Mouse (Mus musculus) limb, embryonic 12.5 days (tissue): ENCODE results near the gene Cc2d2a. TPM values are rescaled to one million over a fixed set of nuclear protein-coding genes. Genes with fewer than 3 reads are reported as not detected.

Source experiments
- ATAC-seq: fragments of 200-750 bp; cut with Nextera tagmentation; 2 replicates; pipeline ENCODE4 v1.8.0; 2017; ENCODE audit warnings: low read depth, moderate TSS enrichment; ENCODE audit not compliant: insufficient number of reproducible peaks, insufficient read depth, low FRiP score, low TSS enrichment
- H3K27ac ChIP-seq: fragments of 300-500 bp; sonication (generic); 2 replicates; pipeline ENCODE4 v1.5.1; 2016; ENCODE audit warnings: mild to moderate bottlenecking, moderate library complexity
- H3K27me3 ChIP-seq: fragments of 300-500 bp; sonication (generic); 2 replicates; pipeline ENCODE4 v1.6.1; 2016; ENCODE audit warnings: mild to moderate bottlenecking, moderate library complexity
- H3K36me3 ChIP-seq: fragments of 300-500 bp; sonication (generic); 2 replicates; pipeline ENCODE4 v1.6.1; 2016; ENCODE audit warnings: mild to moderate bottlenecking, moderate library complexity
- H3K4me1 ChIP-seq: fragments of 300-500 bp; sonication (generic); replicated peaks from 2 replicates; pipeline ENCODE4 v1.6.1; 2016
- H3K4me2 ChIP-seq: fragments of 300-500 bp; sonication (generic); 2 replicates; pipeline ENCODE4 v1.6.1; 2016; ENCODE audit warnings: mild to moderate bottlenecking, moderate library complexity
- H3K4me3 ChIP-seq: fragments of 300-500 bp; sonication (generic); replicated peaks from 2 replicates; pipeline ENCODE4 v1.5.1; 2016; ENCODE audit warnings: mild to moderate bottlenecking
- H3K9ac ChIP-seq: fragments of 300-500 bp; sonication (generic); replicated peaks from 2 replicates; pipeline ENCODE4 v1.6.1; 2016; ENCODE audit warnings: mild to moderate bottlenecking, moderate library complexity
- H3K9me3 ChIP-seq: fragments of 300-500 bp; sonication (generic); 2 replicates; pipeline ENCODE4 v1.6.1; 2016; ENCODE audit warnings: mild to moderate bottlenecking, moderate library complexity
- WGBS: fragments of 180-500 bp; shearing (Covaris S2); methylation state at CpG from one replicate; pipeline ENCODE4 v1.1.7; 2016; 5-methylcytosine and 5-hydroxymethylcytosine counted together
- polyA plus RNA-seq: library from polyadenylated mRNA; unstranded; fragments of >200 nt; fragmentation: Nextera tagmentation; extraction: Ambion mirVana; gene quantifications from 2 replicates; pipeline ENCODE4 v1.2.1, GENCODE M21; 2016

Gene Cc2d2a
- polyA plus RNA-seq, 1 experiment from 2014 or later: 12.3 TPM

DNA sequence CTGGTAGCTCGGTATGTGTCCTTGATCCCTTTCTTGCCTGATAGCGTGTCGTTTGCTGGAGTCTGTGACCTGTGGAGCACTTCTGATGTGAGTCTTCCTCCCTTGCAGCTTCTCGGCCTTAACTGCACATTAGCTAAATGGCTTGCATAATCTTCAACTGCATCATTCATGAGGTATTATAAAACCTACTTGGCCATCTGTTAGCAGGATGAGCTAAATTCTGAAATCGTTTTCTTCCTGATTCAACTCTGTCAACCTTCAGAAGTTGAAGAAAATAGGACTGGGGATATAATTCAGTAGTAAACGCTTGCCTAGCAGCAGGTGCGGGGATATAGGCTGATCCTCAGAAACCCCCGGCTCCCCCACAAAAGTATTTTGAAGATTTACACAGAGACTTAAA is 70.2 kb downstream of the Cc2d2a start:
- Histone ChIP-seq H3K27me3 (no peaks in the 10 kb centered on the region), H3K27ac (no peak overlapping the region), H3K4me3 (no peak overlapping the region), H3K4me1 (no peaks in the 10 kb centered on the region), H3K36me3 (peaks cover 52% of the 10 kb centered on the region), H3K9me3 (no peaks in the 10 kb centered on the region), H3K4me2 (no peak overlapping the region), H3K9ac (no peak overlapping the region)
- WGBS: 79% methylated on average over 8 of the region's 8 CpGs
- no peak for ATAC-seq

DNA sequence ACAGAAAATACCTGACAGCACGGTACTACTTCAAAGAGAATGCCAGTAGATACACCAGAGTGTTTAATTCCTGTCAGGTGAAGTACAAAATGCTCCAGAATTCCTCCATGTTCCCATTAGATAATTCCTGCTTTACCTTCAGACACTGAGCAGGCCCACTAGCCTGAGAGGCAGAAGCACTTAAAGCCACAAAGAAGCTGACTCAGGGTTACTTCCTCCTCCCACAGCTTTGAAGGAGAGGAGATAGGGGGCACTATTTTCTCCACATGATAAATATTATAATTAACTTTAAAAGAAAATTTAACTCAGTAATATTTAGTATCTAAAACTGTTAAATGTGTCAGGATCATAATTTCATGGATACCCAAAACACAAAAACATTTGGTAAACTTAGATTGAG is 82.0 kb downstream of the Cc2d2a start:
- WGBS: 96% methylated on average over 1 of the region's 1 CpGs
- no peak overlapping the region for H3K4me3 ChIP-seq
- no peak overlapping the region for H3K9ac ChIP-seq
- peaks cover 48% of the 10 kb centered on the region for H3K36me3 ChIP-seq
- H3K9me3 ChIP-seq: no peaks in the 10 kb centered on the region
- H3K27ac ChIP-seq: no peak overlapping the region
- no peaks in the 10 kb centered on the region for H3K27me3 ChIP-seq
- H3K4me1 ChIP-seq: no peaks in the 10 kb centered on the region
- no peak overlapping the region for H3K4me2 ChIP-seq
- no peak for ATAC-seq

DNA sequence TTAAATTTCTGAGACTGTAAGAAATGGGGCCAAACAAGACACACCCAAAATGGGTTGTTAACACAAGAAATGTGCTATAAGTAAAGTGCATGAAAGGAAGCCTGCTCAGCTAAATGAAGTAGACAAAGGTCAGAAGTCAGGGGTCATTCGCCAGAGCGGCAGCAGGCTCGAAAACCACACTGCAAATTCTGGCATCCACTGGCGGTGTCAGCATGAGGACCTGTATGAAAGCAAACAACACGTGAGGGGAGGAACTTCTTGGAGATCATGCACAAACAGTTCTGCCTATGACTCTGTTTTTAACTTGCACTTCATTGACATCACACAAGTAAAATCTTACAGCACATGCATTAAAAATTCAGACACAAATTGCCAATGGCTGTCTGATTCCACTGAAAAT is 83.0 kb downstream of the Cc2d2a start:
- Histone ChIP-seq H3K4me1 (no peaks in the 10 kb centered on the region), H3K9me3 (no peaks in the 10 kb centered on the region), H3K27ac (no peak overlapping the region), H3K36me3 (peaks cover 50% of the 10 kb centered on the region), H3K9ac (no peak overlapping the region), H3K4me3 (no peak overlapping the region), H3K27me3 (no peaks in the 10 kb centered on the region), H3K4me2 (no peak overlapping the region)
- ATAC-seq: no peak
- 65% methylated on average over 5 of the region's 5 CpGs for WGBS

DNA sequence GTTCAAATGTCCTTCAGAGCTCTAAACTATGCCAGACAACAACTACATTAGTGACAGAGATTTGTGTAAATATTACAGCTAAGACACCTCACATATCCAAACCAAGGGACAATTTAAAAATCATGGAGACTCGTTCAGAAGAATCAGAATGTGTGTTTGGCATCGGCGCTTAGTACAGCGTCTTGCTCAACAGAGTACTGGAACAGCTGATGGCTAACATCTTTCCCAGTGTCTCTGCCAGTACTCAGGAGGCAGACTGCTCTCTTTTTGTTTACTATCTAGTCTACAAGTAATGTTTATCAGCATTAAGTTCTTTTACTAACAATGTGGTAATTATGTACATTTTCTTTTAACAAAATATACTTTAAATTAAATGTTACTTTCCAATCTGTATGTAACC is 85.9 kb downstream of the Cc2d2a start:
- 94% methylated on average over 4 of the region's 4 CpGs for WGBS
- no peak overlapping the region for H3K4me3 ChIP-seq

DNA sequence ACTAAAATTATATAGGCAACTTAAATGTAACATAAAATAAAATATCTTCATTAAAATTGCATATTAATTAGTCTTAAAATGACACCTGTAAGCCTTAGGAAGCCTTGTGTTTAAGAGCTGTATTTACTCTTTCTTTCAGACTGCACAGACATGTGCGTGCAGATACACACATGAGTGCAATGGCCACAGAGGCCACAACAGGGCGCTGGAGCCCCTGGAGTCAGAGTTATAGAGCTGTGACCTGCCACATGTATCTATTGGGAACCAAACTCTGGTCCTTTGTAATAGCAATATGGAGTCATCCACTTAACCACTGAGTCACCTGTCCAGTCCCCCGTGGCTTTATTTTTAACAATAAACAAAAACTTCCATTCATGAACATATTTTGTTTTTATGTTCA is 86.9 kb downstream of the Cc2d2a start:
- no peak for ATAC-seq
- peaks cover 31% of the 10 kb centered on the region for H3K36me3 ChIP-seq

More for the DNA sequence above, 85.9 kb downstream of the Cc2d2a start:
- H3K4me1 ChIP-seq: no peaks in the 10 kb centered on the region
- no peak for ATAC-seq
- no peak overlapping the region for H3K9ac ChIP-seq
- no peak overlapping the region for H3K27ac ChIP-seq
- no peaks in the 10 kb centered on the region for H3K27me3 ChIP-seq
- H3K9me3 ChIP-seq: no peaks in the 10 kb centered on the region
- peaks cover 36% of the 10 kb centered on the region for H3K36me3 ChIP-seq
- H3K4me2 ChIP-seq: no peak overlapping the region

DNA sequence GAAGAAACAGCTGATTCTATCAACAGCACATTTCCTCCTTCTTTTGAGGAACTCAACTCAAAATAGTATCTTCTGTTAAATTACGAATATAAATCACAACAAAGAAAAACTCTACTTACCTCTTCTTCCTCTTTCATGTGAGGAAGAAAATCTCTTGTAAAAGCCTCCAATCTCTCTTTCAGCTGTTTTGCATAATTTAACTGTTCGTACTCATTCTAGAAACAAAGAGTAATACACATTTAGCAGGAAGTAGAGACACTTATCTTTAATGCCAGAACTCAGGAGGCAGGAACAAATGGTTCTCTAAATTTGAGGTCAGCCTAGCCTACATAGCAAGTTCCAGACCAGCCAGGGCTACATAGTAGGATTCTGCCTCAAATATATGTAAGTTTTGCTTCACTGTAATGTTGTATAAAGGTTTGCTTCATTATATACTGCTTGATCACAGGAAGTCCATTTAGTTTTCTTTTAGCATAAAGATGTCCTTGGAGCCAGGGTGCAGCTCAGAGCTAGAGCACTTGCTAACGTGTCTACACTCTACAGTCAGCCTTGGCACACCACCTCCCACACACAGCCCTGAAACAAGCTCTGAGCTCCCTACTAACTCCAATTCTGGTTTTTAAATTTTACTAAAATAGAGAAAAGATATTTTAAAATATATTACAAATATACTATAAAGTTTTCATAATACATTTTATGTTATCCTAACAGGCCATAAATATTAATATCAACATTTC is 108.6 kb downstream of the Cc2d2a start:
- H3K4me1 ChIP-seq: no peaks in the 10 kb centered on the region
- H3K9ac ChIP-seq: no peak overlapping the region
- 83% methylated on average over 3 of the region's 3 CpGs for WGBS
- no peak overlapping the region for H3K27ac ChIP-seq
- ATAC-seq: no peak
- peaks cover 47% of the 10 kb centered on the region for H3K36me3 ChIP-seq
- H3K9me3 ChIP-seq: no peaks in the 10 kb centered on the region
- no peak overlapping the region for H3K4me3 ChIP-seq
- H3K4me2 ChIP-seq: no peak overlapping the region
- no peaks in the 10 kb centered on the region for H3K27me3 ChIP-seq

More for the DNA sequence above, 86.9 kb downstream of the Cc2d2a start:
- WGBS: 87% methylated on average over 3 of the region's 3 CpGs
- Histone ChIP-seq H3K9me3 (no peaks in the 10 kb centered on the region), H3K27ac (no peak overlapping the region), H3K9ac (no peak overlapping the region), H3K27me3 (no peaks in the 10 kb centered on the region), H3K4me3 (no peak overlapping the region), H3K4me2 (no peak overlapping the region), H3K4me1 (no peaks in the 10 kb centered on the region)

DNA sequence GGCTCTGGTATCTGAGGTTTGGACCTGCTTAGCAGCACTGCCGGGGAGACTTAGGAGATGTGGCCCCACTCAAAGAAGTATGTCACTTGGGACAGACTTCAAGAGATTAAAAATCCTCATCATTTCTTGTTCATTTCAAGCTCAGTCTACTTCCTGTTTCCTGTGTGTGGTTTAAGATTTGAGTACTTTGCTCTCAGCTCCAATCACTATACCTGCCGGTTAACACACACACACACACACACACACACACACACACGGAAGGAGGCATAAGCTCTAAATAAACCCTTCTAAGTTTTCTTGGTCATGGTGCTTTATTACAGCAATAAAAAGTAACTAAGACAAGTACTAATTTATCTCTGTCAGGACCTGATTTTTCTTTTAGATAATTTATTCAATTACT is 109.4 kb downstream of the Cc2d2a start:
- ATAC-seq: no peak
- no peaks in the 10 kb centered on the region for H3K27me3 ChIP-seq
- WGBS: 84% methylated on average over 3 of the region's 3 CpGs

DNA sequence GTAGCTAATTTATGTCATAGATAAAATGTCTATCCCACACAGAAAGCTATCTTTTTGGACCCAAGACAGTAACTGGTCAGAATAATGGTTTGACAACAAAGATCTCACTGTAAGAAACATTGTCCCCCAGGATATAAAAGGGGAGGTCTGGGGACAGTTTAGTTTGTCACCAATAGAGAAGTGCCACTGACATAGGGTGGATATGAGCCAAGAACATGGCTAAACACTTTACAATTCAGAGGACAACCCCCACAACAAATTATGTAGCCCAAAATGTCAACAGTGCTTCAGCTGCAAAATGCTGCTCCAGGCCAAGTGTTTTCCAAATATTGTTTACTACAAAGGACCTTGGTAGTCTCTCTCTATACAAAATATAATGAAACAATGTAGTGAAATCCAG is 114.3 kb downstream of the Cc2d2a start:
- H3K4me2 ChIP-seq: no peak overlapping the region
- H3K9ac ChIP-seq: no peak overlapping the region
- 0 out of 2 replicates have a peak, but pooled peaks cover 3% of the 10 kb centered on the region for H3K36me3 ChIP-seq
- ATAC-seq: no peak
- H3K4me3 ChIP-seq: no peak overlapping the region
- no peaks in the 10 kb centered on the region for H3K9me3 ChIP-seq
- H3K27ac ChIP-seq: no peak overlapping the region
- no peaks in the 10 kb centered on the region for H3K27me3 ChIP-seq
- peaks cover 9% of the 10 kb centered on the region for H3K4me1 ChIP-seq

More for the DNA sequence above, 109.4 kb downstream of the Cc2d2a start:
- Histone ChIP-seq H3K36me3 (peaks cover 43% of the 10 kb centered on the region), H3K4me2 (no peak overlapping the region), H3K4me3 (no peak overlapping the region), H3K4me1 (no peaks in the 10 kb centered on the region; the same call in 1 of the 2 replicates), H3K9ac (no peak overlapping the region), H3K27ac (no peak overlapping the region), H3K9me3 (no peaks in the 10 kb centered on the region)

DNA sequence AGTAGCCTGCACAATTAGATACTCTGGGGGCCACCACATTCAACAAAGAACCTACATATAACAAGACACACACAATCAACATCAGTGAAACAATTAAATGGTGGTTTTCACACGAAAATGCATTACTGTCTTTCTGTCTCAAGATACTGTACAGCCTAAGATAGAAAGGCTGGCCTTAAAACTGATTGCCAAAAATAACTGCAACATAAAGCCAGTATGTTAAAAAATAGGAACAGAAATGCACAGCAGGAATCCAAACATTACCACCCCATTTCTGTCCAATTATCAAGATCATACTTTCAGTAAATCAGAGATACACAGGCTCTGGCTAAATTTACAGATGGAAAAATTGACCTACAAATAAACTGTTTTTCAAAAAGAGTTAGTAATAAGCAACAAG is 114.8 kb downstream of the Cc2d2a start:
- no peak overlapping the region for H3K4me3 ChIP-seq
- no peak overlapping the region for H3K4me2 ChIP-seq
- ATAC-seq: no peak
- WGBS: 73% methylated on average over 1 of the region's 1 CpGs
- no peaks in the 10 kb centered on the region for H3K9me3 ChIP-seq
- H3K27me3 ChIP-seq: no peaks in the 10 kb centered on the region
- no peak overlapping the region for H3K9ac ChIP-seq
- peaks cover 9% of the 10 kb centered on the region for H3K4me1 ChIP-seq
- 0 out of 2 replicates have a peak, but pooled peaks cover 3% of the 10 kb centered on the region for H3K36me3 ChIP-seq
- H3K27ac ChIP-seq: no peak overlapping the region

DNA sequence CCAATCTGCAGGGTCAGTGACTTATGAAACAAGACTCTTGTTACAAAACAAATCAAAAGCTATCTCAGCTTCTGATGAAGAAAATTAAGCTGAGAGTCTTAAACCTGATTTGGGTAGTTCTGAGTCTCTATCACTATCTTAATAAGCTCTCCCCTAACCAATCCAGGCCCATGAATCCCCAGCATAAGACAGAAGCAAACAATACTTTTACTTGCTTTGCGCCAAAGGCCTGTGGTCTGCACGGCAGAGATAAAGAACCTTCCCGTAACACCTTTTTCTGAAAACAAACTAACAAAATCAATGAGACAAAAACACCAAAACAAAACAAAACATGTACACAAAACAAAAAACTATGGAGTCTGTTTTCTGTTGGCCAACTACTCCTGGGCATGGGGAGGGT is 116.4 kb downstream of the Cc2d2a start:
- no peak overlapping the region for H3K4me2 ChIP-seq
- no peak overlapping the region for H3K27ac ChIP-seq
- no peaks in the 10 kb centered on the region for H3K36me3 ChIP-seq
- 95% methylated on average over 3 of the region's 3 CpGs for WGBS
- H3K4me3 ChIP-seq: no peak overlapping the region
- no peaks in the 10 kb centered on the region for H3K9me3 ChIP-seq
- no peak for ATAC-seq
- H3K9ac ChIP-seq: no peak overlapping the region
- peaks cover 9% of the 10 kb centered on the region for H3K4me1 ChIP-seq
- no peaks in the 10 kb centered on the region for H3K27me3 ChIP-seq

DNA sequence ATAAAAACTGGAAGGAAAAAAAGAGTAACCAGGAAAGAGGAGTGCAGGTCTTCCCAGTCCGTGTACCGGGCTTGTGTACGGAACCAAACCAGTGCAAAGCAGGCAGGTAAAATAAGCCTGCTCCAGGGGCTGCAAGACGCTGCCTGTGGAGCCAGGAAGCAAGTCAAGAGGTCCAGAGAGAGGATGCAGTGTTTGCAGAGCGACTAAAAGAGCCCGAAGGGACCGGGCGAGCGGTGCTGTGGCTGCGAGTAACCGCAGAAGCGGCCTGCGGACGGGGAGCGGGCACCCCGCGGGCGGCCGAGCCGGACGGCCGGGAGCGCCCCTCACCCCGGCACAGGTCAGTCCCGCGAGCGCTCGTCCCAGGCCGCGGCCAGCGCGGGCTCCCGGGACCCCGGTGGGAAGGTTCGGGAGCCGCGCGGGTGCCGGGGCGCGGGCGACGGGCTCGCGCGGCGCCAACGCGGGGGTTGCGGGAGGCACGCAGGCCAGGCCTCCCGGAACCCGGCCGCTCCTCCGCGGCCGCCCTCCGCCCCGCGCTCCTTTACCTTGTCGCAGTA is 119.4 kb downstream of the Cc2d2a start:
- no peaks in the 10 kb centered on the region for H3K36me3 ChIP-seq
- peak overlapping the region; percentile 97 for H3K27ac ChIP-seq
- WGBS: under 1% methylated on average over 32 of the region's 61 CpGs
- no peak; the same call in 1 of the 2 replicates for ATAC-seq
- peak overlapping the region; percentile 98 for H3K9ac ChIP-seq
- H3K4me3 ChIP-seq: peak overlapping the region; percentile 91
- peaks cover 9% of the 10 kb centered on the region for H3K4me1 ChIP-seq
- no peaks in the 10 kb centered on the region for H3K9me3 ChIP-seq
- no peaks in the 10 kb centered on the region for H3K27me3 ChIP-seq
- H3K4me2 ChIP-seq: peak overlapping the region; percentile 57
